Mouse (Mus musculus) liver, adult 2 months (tissue): ENCODE measurements around the gene Cdca7l.

Experiments used
- CTCF ChIP-seq: fragments of 200-500 bp; IDR thresholded peaks from 2 replicates; pipeline ENCODE4 v1.5.1; 2011; ENCODE audit warnings: low read depth, low read length, control low read depth
- POLR2A ChIP-seq: fragments of 200-500 bp; IDR thresholded peaks from 2 replicates; pipeline ENCODE4 v1.6.1; 2011; ENCODE audit warnings: low read length, control low read depth; ENCODE audit not compliant: insufficient read depth; ENCODE audit errors: extremely low read depth

DNA sequence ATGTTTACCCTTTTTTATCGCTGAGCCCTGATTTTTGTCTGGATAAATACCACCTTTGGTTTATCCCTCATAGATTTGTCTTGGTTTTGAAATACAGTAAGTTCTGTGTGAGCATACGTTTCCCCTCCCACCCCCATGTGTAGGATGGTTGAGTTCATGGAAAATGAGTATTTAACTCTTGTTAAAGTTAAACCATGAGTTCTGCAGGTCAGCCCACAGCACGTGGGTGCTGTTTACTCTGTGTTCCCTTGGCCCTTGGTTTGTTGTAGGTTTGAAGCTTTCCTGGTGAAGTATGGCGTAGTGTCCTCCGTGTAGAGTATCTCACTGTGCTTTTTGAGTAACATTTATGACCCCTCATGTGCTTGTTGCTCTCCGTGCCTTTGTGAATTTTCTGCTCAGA is 53.8 kb downstream of the Cdca7l start:
- TF ChIP-seq CTCF = no peak
- TF ChIP-seq POLR2A = no peak
